Mouse (Mus musculus): ENCODE results near the gene Rab40c. TPM values are rescaled to one million over a fixed set of nuclear protein-coding genes. Genes with fewer than 3 reads are reported as not detected.

Rab40c gene
- polyA plus RNA-seq, 1 experiment = not detected

- Histone ChIP-seq H3K4me1 (ENCODE audit: control insufficient read depth, insufficient read depth, low read length) (no peaks in the 10 kb centered on the region), H3K4me3 (ENCODE audit: insufficient read depth, low read depth, low read length) (no peak overlapping the region), H3K27ac (ENCODE audit: insufficient read depth, low read depth, low read length) (no peak overlapping the region)
- TF ChIP-seq POLR2A (IDR thresholded peaks at IDR 0.05; ENCODE audit: insufficient read depth, low read depth, low read length) (no peak), CTCF (IDR thresholded peaks at IDR 0.05; ENCODE audit: insufficient read depth, low read depth, low read length) (no peak)
- WGBS = 77% methylated on average over 14 of the region's 14 CpGs
Observed at GRCm38 (mm10) chr17:25957586-25958051, 38.1 kb upstream of the Rab40c start.

DNA sequence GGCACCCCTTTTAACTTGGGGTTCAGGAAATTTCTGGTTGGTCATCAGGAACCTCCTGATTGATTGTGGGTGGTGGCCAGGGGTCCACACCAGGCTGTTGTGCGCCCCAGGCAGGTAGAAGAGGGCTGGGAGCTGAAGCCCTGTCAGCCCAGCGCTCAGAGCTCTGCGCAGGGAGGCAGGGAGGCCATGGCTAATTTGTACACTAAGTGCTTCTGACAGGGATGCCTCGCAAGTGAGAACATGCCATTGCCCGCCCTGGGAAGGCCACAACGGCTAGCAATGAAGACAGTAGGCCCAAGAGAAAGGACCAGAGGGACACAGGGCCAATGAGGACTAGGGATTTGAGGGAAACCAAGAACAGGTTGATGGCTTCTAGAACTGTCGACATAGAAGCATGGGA, 37.1 kb upstream of the Rab40c start:
- H3K4me3 ChIP-seq (ENCODE audit: insufficient read depth, low read depth, low read length) = no peak overlapping the region
- WGBS = 87% methylated on average over 7 of the region's 7 CpGs
- peaks cover 5% of the 10 kb centered on the region for H3K4me1 ChIP-seq (ENCODE audit: control insufficient read depth, insufficient read depth, low read length)
- TF ChIP-seq POLR2A (IDR thresholded peaks at IDR 0.05; ENCODE audit: insufficient read depth, low read depth, low read length) = no peak
- no peak overlapping the region for H3K27ac ChIP-seq (ENCODE audit: insufficient read depth, low read depth, low read length)

DNA sequence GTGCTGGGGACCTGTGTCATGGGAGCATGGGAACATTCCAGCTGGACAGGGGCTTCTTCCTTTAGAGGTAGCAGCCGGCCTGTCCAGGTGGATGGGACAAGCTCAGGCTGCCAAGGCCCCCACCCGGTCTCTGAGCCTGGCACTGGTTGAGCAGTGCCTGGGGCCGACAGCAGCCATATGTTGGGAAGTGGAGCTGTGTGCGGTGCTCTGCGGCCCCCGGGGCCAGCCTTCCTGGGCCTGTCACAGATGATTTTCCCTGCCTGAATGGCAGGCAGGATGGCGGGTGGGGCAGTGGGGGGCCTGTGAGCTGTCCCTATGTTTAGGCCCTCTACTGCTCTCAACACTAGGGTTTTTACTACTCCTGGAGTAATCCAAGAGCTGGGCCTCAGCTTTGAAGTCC, 36.7 kb upstream of the Rab40c start:
- Histone ChIP-seq H3K27ac (ENCODE audit: insufficient read depth, low read depth, low read length) (no peak overlapping the region), H3K4me3 (ENCODE audit: insufficient read depth, low read depth, low read length) (no peak overlapping the region), H3K4me1 (ENCODE audit: control insufficient read depth, insufficient read depth, low read length) (peaks cover 9% of the 10 kb centered on the region)
- TF ChIP-seq POLR2A (IDR thresholded peaks at IDR 0.05; ENCODE audit: insufficient read depth, low read depth, low read length) = no peak
- TF ChIP-seq CTCF (IDR thresholded peaks at IDR 0.05; ENCODE audit: insufficient read depth, low read depth, low read length) = no peak
- 81% methylated on average over 7 of the region's 7 CpGs for WGBS

DNA sequence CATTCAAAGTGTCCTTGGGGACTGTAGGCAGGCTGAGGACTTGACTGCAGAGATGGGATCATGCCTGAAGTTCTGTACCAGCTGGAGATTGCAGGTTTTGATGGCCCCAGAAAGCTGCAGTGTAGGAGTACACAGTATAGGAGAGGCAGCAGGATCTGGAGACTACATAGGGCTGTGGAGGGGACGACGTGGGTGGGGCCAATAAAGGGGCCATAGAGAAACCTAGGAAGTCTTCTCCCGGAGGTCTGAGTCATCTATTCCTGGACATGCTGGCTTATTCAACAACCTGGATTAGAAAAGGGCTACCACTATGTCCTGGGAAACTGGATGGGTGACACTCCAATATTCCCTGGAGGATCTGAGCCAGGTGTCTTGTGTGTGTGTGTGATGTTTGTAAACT, 36.2 kb upstream of the Rab40c start:
- peaks cover 12% of the 10 kb centered on the region for H3K4me1 ChIP-seq (ENCODE audit: control insufficient read depth, insufficient read depth, low read length)
- TF ChIP-seq POLR2A (IDR thresholded peaks at IDR 0.05; ENCODE audit: insufficient read depth, low read depth, low read length) = no peak
- H3K27ac ChIP-seq (ENCODE audit: insufficient read depth, low read depth, low read length) = no peak overlapping the region
- WGBS = 64% methylated on average over 3 of the region's 3 CpGs
- H3K4me3 ChIP-seq (ENCODE audit: insufficient read depth, low read depth, low read length) = no peak overlapping the region

GRCm38 (mm10) chr17:25954671-25955070, 35.1 kb upstream of the Rab40c start:
- Histone ChIP-seq H3K4me3 (ENCODE audit: insufficient read depth, low read depth, low read length) (no peak overlapping the region), H3K4me1 (ENCODE audit: control insufficient read depth, insufficient read depth, low read length) (peaks cover 12% of the 10 kb centered on the region), H3K27ac (ENCODE audit: insufficient read depth, low read depth, low read length) (no peak overlapping the region)
- 65% methylated on average over 2 of the region's 2 CpGs for WGBS
- TF ChIP-seq POLR2A (IDR thresholded peaks at IDR 0.05; ENCODE audit: insufficient read depth, low read depth, low read length) (no peak), CTCF (IDR thresholded peaks at IDR 0.05; ENCODE audit: insufficient read depth, low read depth, low read length) (no peak)

DNA sequence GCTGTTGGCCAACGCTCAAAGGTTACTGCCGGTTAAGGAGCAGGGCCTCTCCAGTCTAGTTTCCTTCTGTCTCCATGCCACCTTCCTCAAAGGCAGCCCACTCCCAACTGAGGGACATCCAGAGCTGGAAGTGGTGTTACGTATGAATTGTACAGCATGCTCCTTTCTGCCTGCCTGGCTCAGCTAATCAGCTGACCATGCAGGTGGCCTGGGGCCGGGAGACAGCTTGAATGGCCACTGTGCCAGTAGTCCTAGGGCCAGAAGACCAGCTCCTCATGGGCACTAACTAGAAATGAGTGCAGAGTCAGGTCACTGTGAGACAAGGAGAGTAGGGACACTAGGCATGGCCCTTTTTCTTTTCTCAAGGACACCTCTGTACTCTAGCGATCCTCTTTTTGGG, 33.6 kb upstream of the Rab40c start:
- H3K4me3 ChIP-seq (ENCODE audit: insufficient read depth, low read depth, low read length) = no peak overlapping the region
- 75% methylated on average over 5 of the region's 5 CpGs for WGBS
- TF ChIP-seq CTCF (IDR thresholded peaks at IDR 0.05; ENCODE audit: insufficient read depth, low read depth, low read length) (no peak), POLR2A (IDR thresholded peaks at IDR 0.05; ENCODE audit: insufficient read depth, low read depth, low read length) (no peak)
- no peak overlapping the region for H3K27ac ChIP-seq (ENCODE audit: insufficient read depth, low read depth, low read length)
- H3K4me1 ChIP-seq (ENCODE audit: control insufficient read depth, insufficient read depth, low read length) = peaks cover 12% of the 10 kb centered on the region

DNA sequence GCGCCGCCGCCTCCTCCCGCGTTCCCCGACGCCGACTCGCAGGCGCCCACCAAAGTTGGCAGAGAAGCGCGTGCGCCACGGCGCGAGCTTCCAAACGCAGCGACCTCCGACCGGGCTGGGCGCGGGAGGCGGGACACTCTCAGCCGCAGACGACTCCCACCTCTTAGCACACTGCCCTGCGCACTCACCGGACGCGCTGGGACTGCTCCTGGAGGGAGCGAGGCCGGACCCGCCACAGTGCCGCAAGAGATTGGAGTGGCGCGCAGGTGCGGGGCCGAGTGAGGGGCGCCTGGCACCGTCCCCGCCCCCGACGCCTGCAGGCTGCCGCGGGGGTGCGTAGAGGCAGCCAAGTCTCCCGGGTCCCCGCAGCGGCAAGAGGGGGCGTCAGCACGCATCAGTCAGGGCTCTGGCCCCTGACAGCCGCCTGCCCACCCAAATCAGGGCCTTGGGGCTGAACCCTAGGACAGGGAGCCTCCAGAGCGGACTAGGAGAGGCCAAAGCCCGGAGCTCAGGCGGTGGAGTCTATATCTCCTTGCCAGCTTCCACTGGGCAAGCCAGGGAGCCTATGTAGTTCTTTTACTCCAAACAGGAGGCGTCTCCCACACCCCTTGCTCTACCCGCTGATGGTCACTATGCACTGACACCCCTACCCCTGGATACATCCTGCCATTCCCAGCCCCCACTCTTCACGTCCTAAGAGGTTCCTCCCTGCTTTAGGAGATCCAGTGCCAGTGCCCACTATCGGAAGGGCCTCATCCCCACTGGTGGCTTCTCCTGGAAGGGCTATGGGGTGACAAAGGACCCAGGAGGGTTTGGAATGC, 32.5 kb upstream of the Rab40c start, which contains the start of gene A930017K11Rik:
Gene A930017K11Rik (minus strand): TSS at position 763 of the 821 bp plus-strand sequence.
- TF ChIP-seq POLR2A (IDR thresholded peaks at IDR 0.05; ENCODE audit: insufficient read depth, low read depth, low read length) = no peak
- TF ChIP-seq CTCF (IDR thresholded peaks at IDR 0.05; ENCODE audit: insufficient read depth, low read depth, low read length) = no peak
- 2% methylated on average over 55 of the region's 58 CpGs for WGBS
- H3K4me1 ChIP-seq (ENCODE audit: control insufficient read depth, insufficient read depth, low read length) = peaks cover 12% of the 10 kb centered on the region
- H3K27ac ChIP-seq (ENCODE audit: insufficient read depth, low read depth, low read length) = no peak within 1 kb of the TSS
- peak within 1 kb of the TSS; percentile 38 for H3K4me3 ChIP-seq (ENCODE audit: insufficient read depth, low read depth, low read length)

GRCm38 (mm10) chr17:25951225-25951802, 31.8 kb upstream of the Rab40c start:
- WGBS = under 1% methylated on average over 33 of the region's 33 CpGs
- TF ChIP-seq CTCF (IDR thresholded peaks at IDR 0.05; ENCODE audit: insufficient read depth, low read depth, low read length) (no peak), POLR2A (IDR thresholded peaks at IDR 0.05; ENCODE audit: insufficient read depth, low read depth, low read length) (no peak)
- peaks cover 12% of the 10 kb centered on the region for H3K4me1 ChIP-seq (ENCODE audit: control insufficient read depth, insufficient read depth, low read length)
- H3K27ac ChIP-seq (ENCODE audit: insufficient read depth, low read depth, low read length) = no peak overlapping the region
- peak overlapping the region; percentile 38 for H3K4me3 ChIP-seq (ENCODE audit: insufficient read depth, low read depth, low read length)

- Histone ChIP-seq H3K4me1 (ENCODE audit: control insufficient read depth, insufficient read depth, low read length) (peaks cover 12% of the 10 kb centered on the region), H3K4me3 (ENCODE audit: insufficient read depth, low read depth, low read length) (no peak overlapping the region), H3K27ac (ENCODE audit: insufficient read depth, low read depth, low read length) (no peak overlapping the region)
- 6% methylated on average over 3 of the region's 3 CpGs for WGBS
- TF ChIP-seq POLR2A (IDR thresholded peaks at IDR 0.05; ENCODE audit: insufficient read depth, low read depth, low read length) (no peak), CTCF (IDR thresholded peaks at IDR 0.05; ENCODE audit: insufficient read depth, low read depth, low read length) (no peak)
Observed at GRCm38 (mm10) chr17:25950706-25951105, 31.2 kb upstream of the Rab40c start.

Measured in olfactory bulb, adult 2 months (tissue).